Mouse (Mus musculus) heart, adult 2 months (tissue): ENCODE data around the gene Slc36a2.

ENCODE experiments used
- CTCF ChIP-seq: fragments of 200-600 bp; IDR thresholded peaks from 2 replicates; pipeline ENCODE4 v1.8.1; 2022; ENCODE audit warnings: antibody characterized with exemption, mild to moderate bottlenecking, moderate library complexity
- EP300 ChIP-seq: fragments of 200-500 bp; IDR thresholded peaks from 2 replicates; pipeline ENCODE4 v1.6.1; 2011; ENCODE audit warnings: low read depth, low read length, control low read depth; ENCODE audit not compliant: insufficient read depth
- POLR2A ChIP-seq: fragments of 200-500 bp; IDR thresholded peaks from 2 replicates; pipeline ENCODE4 v1.6.1; 2011; ENCODE audit warnings: mild to moderate bottlenecking, low read depth, low read length, control low read depth; ENCODE audit not compliant: insufficient read depth

DNA sequence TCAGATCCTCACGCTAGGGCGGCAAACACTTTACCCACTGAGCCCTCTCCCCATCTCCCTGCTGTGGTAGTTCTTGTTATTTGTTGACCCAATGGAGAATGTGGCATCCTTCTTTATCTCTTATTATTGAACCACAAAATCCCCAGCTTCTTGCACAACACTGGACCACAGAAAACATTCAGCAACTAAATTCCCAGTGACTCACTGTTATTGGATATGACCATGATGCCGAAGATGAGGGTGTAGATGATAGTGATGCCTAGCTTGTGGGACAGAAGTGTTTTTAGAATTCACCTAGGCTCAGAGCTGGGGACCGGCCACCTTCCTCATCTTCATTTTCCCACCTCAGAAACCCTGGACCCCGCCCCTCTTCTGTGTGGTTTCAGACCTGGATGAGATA lies 50.0 kb downstream of the Slc36a2 start:
- TF ChIP-seq POLR2A (no peak), CTCF (no peak), EP300 (no peak)
